Mouse (Mus musculus): ENCODE measurements around the gene Srsf9. TPM values are rescaled to one million over a fixed set of nuclear protein-coding genes. Genes with fewer than 3 reads are reported as not detected.

The Srsf9 gene
- polyA plus RNA-seq, 1 experiment from 2014 or later, result 234 TPM

- Histone ChIP-seq H3K27ac (peak overlapping the region; percentile 60), H3K27me3 (ENCODE audit: insufficient read depth, low read length) (no peaks in the 10 kb centered on the region), H3K9me3 (replicated peaks; ENCODE audit: low read length) (no peaks in the 10 kb centered on the region), H3K9ac (ENCODE audit: low read depth, low read length) (peak overlapping the region; percentile 91), H3K4me3 (replicated peaks; ENCODE audit: low read depth, low read length) (peak overlapping the region; percentile 93), H3K4me2 (ENCODE audit: low read length) (peak overlapping the region; percentile 63), H3K4me1 (replicated peaks; ENCODE audit: insufficient read depth, low read length) (peaks cover 14% of the 10 kb centered on the region), H3K36me3 (ENCODE audit: insufficient read depth, low read length) (peaks cover 16% of the 10 kb centered on the region; the same call in 1 of the 2 replicates)
- ATAC-seq (replicated peaks; ENCODE audit: low FRiP score, low read depth), result no peak
- no peak for TF ChIP-seq CTCF (IDR thresholded peaks at IDR 0.05; ENCODE audit: low read depth)
- under 1% methylated on average over 18 of the region's 18 CpGs for WGBS
- no peak for DNase-seq (ENCODE audit: low spot score)
Observed at GRCm38 (mm10) chr5:115349225-115349555, 22.2 kb downstream of the Srsf9 start.

GRCm38 (mm10) chr5:115351348-115351747 lies 24.4 kb downstream of the Srsf9 start:
- DNase-seq (ENCODE audit: low spot score) (no peak), ATAC-seq (replicated peaks; ENCODE audit: low FRiP score, low read depth) (no peak)
- no peaks in the 10 kb centered on the region for H3K27me3 ChIP-seq (ENCODE audit: insufficient read depth, low read length)

GRCm38 (mm10) chr5:115355070-115355469 lies 28.1 kb downstream of the Srsf9 start:
- Histone ChIP-seq H3K27ac (no peak overlapping the region), H3K4me1 (replicated peaks; ENCODE audit: insufficient read depth, low read length) (no peaks in the 10 kb centered on the region), H3K27me3 (ENCODE audit: insufficient read depth, low read length) (no peaks in the 10 kb centered on the region), H3K4me2 (ENCODE audit: low read length) (no peak overlapping the region), H3K9me3 (replicated peaks; ENCODE audit: low read length) (no peaks in the 10 kb centered on the region), H3K9ac (ENCODE audit: low read depth, low read length) (no peak overlapping the region), H3K36me3 (ENCODE audit: insufficient read depth, low read length) (no peaks in the 10 kb centered on the region), H3K4me3 (replicated peaks; ENCODE audit: low read depth, low read length) (no peak overlapping the region)
- no peak for DNase-seq (ENCODE audit: low spot score)
- WGBS, result 33% methylated on average over 13 of the region's 13 CpGs
- no peak for TF ChIP-seq CTCF (IDR thresholded peaks at IDR 0.05; ENCODE audit: low read depth)
- ATAC-seq (replicated peaks; ENCODE audit: low FRiP score, low read depth), result no peak

More at GRCm38 (mm10) chr5:115351348-115351747, 24.4 kb downstream of the Srsf9 start:
- Histone ChIP-seq H3K27ac (no peak overlapping the region), H3K36me3 (ENCODE audit: insufficient read depth, low read length) (no peaks in the 10 kb centered on the region), H3K9ac (ENCODE audit: low read depth, low read length) (no peak overlapping the region), H3K4me3 (replicated peaks; ENCODE audit: low read depth, low read length) (no peak overlapping the region), H3K4me2 (ENCODE audit: low read length) (no peak overlapping the region), H3K9me3 (replicated peaks; ENCODE audit: low read length) (no peaks in the 10 kb centered on the region), H3K4me1 (replicated peaks; ENCODE audit: insufficient read depth, low read length) (peaks cover 14% of the 10 kb centered on the region)
- WGBS, result 84% methylated on average over 5 of the region's 5 CpGs
- 0 out of 2 replicates have a peak, but pooled peaks have one; percentile 4 for TF ChIP-seq CTCF (IDR thresholded peaks at IDR 0.05; ENCODE audit: low read depth)

- Histone ChIP-seq H3K27ac (no peak overlapping the region), H3K4me3 (replicated peaks; ENCODE audit: low read depth, low read length) (no peak overlapping the region), H3K36me3 (ENCODE audit: insufficient read depth, low read length) (no peaks in the 10 kb centered on the region), H3K4me2 (ENCODE audit: low read length) (no peak overlapping the region), H3K27me3 (ENCODE audit: insufficient read depth, low read length) (no peaks in the 10 kb centered on the region), H3K4me1 (replicated peaks; ENCODE audit: insufficient read depth, low read length) (no peaks in the 10 kb centered on the region), H3K9ac (ENCODE audit: low read depth, low read length) (no peak overlapping the region), H3K9me3 (replicated peaks; ENCODE audit: low read length) (no peaks in the 10 kb centered on the region)
- DNase-seq (ENCODE audit: low spot score), result peak; percentile 85
- peak; percentile 94 for TF ChIP-seq CTCF (IDR thresholded peaks at IDR 0.05; ENCODE audit: low read depth)
- ATAC-seq (replicated peaks; ENCODE audit: low FRiP score, low read depth), result peak; percentile 57
- 2% methylated on average over 12 of the region's 12 CpGs for WGBS
Observed at GRCm38 (mm10) chr5:115358872-115359271, 31.9 kb downstream of the Srsf9 start.

- no peaks in the 10 kb centered on the region for H3K4me1 ChIP-seq (replicated peaks; ENCODE audit: insufficient read depth, low read length)
- H3K9me3 ChIP-seq (replicated peaks; ENCODE audit: low read length), result no peaks in the 10 kb centered on the region
- H3K9ac ChIP-seq (ENCODE audit: low read depth, low read length), result no peak overlapping the region
- H3K27ac ChIP-seq, result no peak overlapping the region
- TF ChIP-seq CTCF (IDR thresholded peaks at IDR 0.05; ENCODE audit: low read depth), result no peak
- H3K4me2 ChIP-seq (ENCODE audit: low read length), result no peak overlapping the region
- WGBS, result 78% methylated on average over 8 of the region's 8 CpGs
- H3K4me3 ChIP-seq (replicated peaks; ENCODE audit: low read depth, low read length), result no peak overlapping the region
- H3K36me3 ChIP-seq (ENCODE audit: insufficient read depth, low read length), result no peaks in the 10 kb centered on the region
- ATAC-seq (replicated peaks; ENCODE audit: low FRiP score, low read depth) (no peak), DNase-seq (ENCODE audit: low spot score) (no peak)
- H3K27me3 ChIP-seq (ENCODE audit: insufficient read depth, low read length), result no peaks in the 10 kb centered on the region
Observed at GRCm38 (mm10) chr5:115359438-115359837, 32.5 kb downstream of the Srsf9 start.

GRCm38 (mm10) chr5:115359851-115360372 lies 32.9 kb downstream of the Srsf9 start:
- Histone ChIP-seq H3K4me2 (ENCODE audit: low read length) (no peak overlapping the region), H3K4me3 (replicated peaks; ENCODE audit: low read depth, low read length) (no peak overlapping the region), H3K9me3 (replicated peaks; ENCODE audit: low read length) (no peaks in the 10 kb centered on the region), H3K27me3 (ENCODE audit: insufficient read depth, low read length) (no peaks in the 10 kb centered on the region), H3K4me1 (replicated peaks; ENCODE audit: insufficient read depth, low read length) (no peaks in the 10 kb centered on the region), H3K9ac (ENCODE audit: low read depth, low read length) (no peak overlapping the region), H3K27ac (no peak overlapping the region), H3K36me3 (ENCODE audit: insufficient read depth, low read length) (no peaks in the 10 kb centered on the region)
- WGBS, result 45% methylated on average over 5 of the region's 5 CpGs
- ATAC-seq (replicated peaks; ENCODE audit: low FRiP score, low read depth) (no peak), DNase-seq (ENCODE audit: low spot score) (peak; percentile 32)
- no peak for TF ChIP-seq CTCF (IDR thresholded peaks at IDR 0.05; ENCODE audit: low read depth)

GRCm38 (mm10) chr5:115362216-115362615 lies 35.2 kb downstream of the Srsf9 start:
- no peak for TF ChIP-seq CTCF (IDR thresholded peaks at IDR 0.05; ENCODE audit: low read depth)
- Histone ChIP-seq H3K36me3 (ENCODE audit: insufficient read depth, low read length) (no peaks in the 10 kb centered on the region), H3K4me2 (ENCODE audit: low read length) (no peak overlapping the region), H3K9me3 (replicated peaks; ENCODE audit: low read length) (no peaks in the 10 kb centered on the region), H3K27ac (no peak overlapping the region), H3K4me3 (replicated peaks; ENCODE audit: low read depth, low read length) (no peak overlapping the region), H3K27me3 (ENCODE audit: insufficient read depth, low read length) (no peaks in the 10 kb centered on the region), H3K9ac (ENCODE audit: low read depth, low read length) (no peak overlapping the region), H3K4me1 (replicated peaks; ENCODE audit: insufficient read depth, low read length) (no peaks in the 10 kb centered on the region)
- no peak for ATAC-seq (replicated peaks; ENCODE audit: low FRiP score, low read depth)
- WGBS, result 46% methylated on average over 7 of the region's 7 CpGs
- no peak for DNase-seq (ENCODE audit: low spot score)

Data from kidney, postnatal 0 days (tissue).